Mouse (Mus musculus) heart, adult 11 months (tissue): ENCODE data around the gene Uhrf1.

Experiments used
- DNase-seq: peaks from one replicate; pipeline ENCODE4 v3.0.0; 2022

The Uhrf1 gene

GRCm38 (mm10) chr17:56350694-56351093 is 47.6 kb downstream of the Uhrf1 start:
- DNase-seq: peak; percentile 94

- peak; percentile 94 for DNase-seq
Observed at GRCm38 (mm10) chr17:56356921-56357885, 54.1 kb downstream of the Uhrf1 start.

- no peak for DNase-seq
Observed at GRCm38 (mm10) chr17:56359183-56359725, 56.1 kb downstream of the Uhrf1 start.

- no peak for DNase-seq
Observed at GRCm38 (mm10) chr17:56359864-56360263, 56.7 kb downstream of the Uhrf1 start.

- no peak for DNase-seq
Observed at GRCm38 (mm10) chr17:56360451-56360850, 57.3 kb downstream of the Uhrf1 start.

- DNase-seq: no peak
Observed at GRCm38 (mm10) chr17:56361542-56361941, 58.4 kb downstream of the Uhrf1 start.

- DNase-seq: no peak
Observed at GRCm38 (mm10) chr17:56365791-56366673, 62.9 kb downstream of the Uhrf1 start.

GRCm38 (mm10) chr17:56368291-56368790 is 65.2 kb downstream of the Uhrf1 start:
- DNase-seq: no peak

- no peak for DNase-seq
Observed at GRCm38 (mm10) chr17:56370090-56370489, 67.0 kb downstream of the Uhrf1 start.

- DNase-seq: no peak
Observed at GRCm38 (mm10) chr17:56371029-56371660, 68.0 kb downstream of the Uhrf1 start.

GRCm38 (mm10) chr17:56372109-56372508 is 69.0 kb downstream of the Uhrf1 start:
- DNase-seq: no peak
